Mouse (Mus musculus): ENCODE results near the gene Btg3.
"Not testable (repeated sequence)": the region's sequence is repeated elsewhere in the genome, so short reads cannot be mapped to it uniquely, and the experiment has no call there.

The Btg3 gene

DNA sequence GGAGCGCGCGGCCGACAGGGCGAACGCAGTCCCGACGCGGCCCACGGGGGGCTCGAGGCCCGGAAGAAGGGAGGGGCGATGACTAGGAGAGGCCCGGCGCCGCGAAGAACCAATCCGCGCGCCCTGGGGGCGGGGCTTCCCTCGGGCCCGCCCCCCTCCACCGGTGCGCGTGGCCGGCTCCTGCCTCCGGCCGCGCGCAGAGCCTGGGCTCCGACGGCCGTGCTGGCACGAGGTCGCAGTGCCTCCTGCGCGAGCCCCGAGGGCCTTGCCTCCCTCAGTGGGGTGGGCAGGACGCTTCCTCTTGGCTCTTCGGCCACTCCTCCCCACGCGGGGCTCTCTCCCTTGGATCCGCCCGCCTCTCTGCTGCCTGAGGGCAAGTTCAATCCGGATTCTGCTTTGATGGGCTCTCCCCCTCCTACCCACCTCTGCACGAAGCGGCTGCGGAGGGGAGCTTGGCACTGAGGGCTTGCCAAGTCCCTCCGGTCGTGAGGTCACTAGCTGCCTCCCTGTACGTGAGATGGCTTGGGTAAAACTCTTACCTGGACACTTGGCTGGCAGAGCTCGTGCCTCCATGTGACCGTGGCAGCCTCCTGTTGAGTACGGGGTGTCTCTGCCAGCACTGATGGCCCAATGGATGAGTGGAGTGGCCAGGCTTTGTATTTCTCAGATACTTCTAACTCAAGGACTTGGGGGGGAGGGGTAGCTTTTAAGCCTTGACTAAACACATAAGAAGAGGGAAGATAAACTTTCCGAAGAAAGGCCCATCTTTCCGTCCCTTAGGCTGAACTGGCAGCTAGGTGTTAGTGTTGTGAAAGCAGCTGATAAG is at the start of gene Btg3:
Gene Btg3 (minus strand): TSS at position 448 of the 826 bp plus-strand sequence.
- DNase-seq (ENCODE audit: low spot score in 2 of 2), result peak; percentile 78 to 82

DNA sequence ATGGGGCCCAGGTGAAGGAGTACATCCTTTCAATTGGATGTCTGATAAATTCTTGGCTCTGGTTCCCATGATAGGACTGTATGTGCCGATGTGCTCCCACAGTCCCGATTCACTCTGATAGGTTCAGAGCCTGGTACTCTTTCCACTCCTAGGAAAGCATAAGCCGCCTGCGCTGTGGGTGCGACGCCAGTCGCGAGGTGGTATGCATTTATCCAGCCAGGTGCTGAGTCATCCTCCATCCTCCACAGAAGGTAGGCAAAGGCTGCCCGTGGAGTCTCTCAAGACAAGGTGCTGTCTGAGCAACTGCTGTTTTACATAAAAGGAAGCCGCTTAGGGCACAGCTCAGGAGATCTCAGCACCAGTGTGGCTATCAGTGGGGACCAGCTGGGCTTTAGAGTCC is 40.7 kb upstream of the Btg3 start:
- DNase-seq (ENCODE audit: low spot score in 2 of 2), result no peak

DNA sequence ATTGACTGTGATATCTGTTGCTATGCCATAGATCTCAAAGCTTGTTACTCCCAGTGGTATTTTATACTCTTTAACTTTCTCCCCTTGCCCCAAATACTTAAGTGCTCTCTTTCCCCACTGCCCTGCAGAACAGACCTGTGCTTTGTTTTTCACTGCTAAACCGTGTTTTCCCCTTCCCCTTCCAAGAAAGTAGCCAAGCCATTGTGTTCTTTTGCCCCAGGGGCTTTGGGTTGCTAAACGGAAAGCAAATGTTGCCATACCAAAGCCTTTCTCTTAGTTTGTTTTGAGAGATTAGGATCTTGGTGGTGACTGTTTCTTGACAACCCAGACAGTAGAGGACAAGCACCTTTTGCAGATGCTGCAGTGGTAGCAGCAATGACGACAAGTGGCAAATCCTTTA is 39.5 kb upstream of the Btg3 start:
- no peak for DNase-seq (ENCODE audit: low spot score in 2 of 2)

DNA sequence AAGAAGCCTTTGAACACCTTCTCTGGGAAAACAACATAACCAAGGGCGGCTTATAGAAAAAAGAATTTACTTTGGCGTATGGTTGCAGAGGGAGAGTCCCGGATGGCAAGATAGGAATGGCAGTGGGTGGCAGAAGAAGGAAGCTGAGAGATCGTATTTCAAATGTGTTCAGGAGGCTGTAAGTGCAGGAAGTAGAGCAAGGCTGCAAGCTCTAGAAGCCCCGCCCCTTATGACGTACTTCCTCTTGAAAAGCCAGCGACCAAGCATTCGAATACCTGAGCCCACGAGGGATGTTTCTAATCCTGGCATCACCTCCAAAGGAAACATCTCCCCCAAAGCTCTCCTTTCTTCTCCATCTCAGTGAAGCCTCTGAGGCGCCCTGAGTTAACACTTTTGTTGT is 33.0 kb upstream of the Btg3 start:
- DNase-seq (ENCODE audit: low spot score in 2 of 2), result no peak

DNA sequence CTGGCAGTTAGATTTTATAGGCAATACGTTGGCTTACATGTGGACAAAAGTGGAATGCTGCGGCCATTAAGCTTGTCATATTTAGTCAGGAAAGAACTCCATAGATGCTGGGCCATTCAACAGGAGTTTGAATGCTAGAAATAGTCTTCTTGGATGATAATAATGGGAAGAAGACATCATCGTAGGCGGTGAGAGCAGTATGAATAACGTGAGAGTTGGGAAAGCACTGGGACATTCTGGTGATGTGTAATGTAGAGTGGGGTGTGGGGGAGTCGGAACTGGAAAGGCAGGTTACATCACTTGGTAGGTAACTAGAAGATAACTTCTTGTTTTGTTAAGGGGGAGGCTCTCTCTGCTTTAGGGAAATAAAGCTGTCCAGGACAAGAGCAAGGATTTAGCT is 30.9 kb upstream of the Btg3 start:
- no peak for DNase-seq (ENCODE audit: low spot score in 2 of 2)

DNA sequence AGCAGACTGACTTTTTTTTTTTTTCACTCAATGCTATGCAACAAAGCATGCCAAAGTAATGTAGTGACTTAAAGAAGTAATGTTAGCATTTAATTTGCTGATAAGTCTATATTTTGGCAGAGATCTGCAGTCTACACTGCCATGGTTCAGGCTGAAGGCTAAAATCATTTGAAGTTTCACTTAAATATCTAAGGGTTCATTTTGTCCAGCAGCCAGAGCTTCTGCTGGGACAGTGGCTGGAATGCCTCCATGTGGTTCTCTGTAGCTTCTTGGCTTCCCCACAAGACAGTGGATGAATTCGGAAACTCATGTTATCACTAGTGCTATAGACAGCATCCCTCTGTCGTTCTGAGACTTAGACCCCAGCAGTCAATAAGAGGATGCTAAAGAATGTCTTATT is 29.7 kb upstream of the Btg3 start:
- DNase-seq (ENCODE audit: low spot score in 2 of 2), result no peak

DNA sequence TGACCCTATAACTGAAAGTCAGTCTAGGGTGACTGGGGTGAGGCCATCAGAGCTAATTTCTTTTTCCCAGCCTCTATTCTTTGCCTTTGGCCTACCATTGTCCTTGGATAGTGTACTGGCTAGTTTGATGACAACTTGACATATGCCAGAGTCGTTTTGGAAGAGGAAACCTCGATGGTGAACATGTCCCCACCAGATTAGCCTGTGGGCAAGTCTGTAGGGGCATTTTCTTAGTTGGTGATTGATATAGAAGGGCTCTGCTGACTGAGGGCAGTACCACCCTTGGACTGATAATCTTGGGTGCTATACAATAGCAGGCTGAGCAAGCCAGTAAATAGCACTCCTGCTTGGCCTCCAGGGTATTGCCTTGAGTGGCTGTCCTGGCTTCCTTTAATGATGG is 25.3 kb upstream of the Btg3 start:
- DNase-seq (ENCODE audit: low spot score in 2 of 2), result no peak

DNA sequence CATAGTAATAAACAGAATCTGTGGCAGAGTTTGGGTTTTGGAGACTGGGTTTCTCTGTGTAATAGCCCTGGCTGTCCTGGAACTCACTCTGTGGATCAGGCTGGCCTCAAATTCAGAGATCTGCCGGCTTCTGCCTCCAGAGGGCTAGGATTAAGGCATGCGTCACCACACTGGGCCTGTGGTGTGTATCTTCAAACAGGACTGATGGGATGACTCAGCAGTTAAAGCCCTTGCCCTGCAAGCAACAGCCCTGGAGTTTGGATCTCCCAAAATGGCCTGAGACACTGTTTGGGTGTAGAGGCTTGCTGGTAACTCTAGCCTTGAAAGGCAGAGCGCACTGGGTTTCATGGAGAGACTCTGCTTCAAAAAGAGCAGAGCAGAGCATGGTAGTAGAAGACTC is 22.4 kb upstream of the Btg3 start:
- DNase-seq (ENCODE audit: low spot score in 2 of 2), result no peak

DNA sequence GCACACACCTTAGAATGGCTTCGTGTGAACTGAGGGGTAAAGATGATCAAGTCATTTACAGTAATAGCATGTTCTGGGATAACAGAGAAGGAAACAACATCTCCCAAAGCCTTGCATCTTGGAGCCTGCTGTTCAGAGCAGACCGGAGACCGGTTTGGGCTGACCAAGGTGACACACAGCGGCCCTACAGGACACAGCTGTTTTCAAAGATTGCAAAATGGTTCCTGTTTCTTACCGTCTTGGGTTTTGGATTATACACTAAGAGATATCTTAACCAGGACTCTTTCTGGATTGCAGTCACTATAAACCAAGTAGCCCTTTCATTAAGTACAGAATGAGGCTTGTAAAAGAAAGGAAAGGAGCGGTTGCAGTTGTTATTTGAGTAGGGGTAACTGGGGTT is 21.7 kb upstream of the Btg3 start:
- DNase-seq (ENCODE audit: low spot score in 2 of 2), result no peak

DNA sequence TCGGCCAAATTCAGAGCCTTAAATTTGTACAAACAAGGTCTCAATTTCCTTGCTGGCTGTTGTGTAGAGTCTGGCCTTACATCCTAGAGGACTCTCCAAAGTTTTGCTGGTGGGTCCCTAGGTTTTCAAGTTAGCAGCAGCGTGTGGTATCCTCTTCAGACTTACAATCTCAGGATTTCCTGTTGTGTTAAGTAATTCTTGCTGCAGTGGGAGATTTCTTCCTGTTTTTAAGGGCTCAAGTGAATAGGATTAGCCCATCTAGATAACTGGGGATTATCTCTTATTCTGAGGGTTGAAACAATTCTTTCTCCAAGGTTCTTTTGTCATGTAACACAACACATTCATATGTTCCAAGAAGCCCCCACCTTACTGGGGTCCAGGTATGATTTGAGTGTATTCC is 14.4 kb upstream of the Btg3 start:
- no peak for DNase-seq (ENCODE audit: low spot score in 2 of 2)

DNA sequence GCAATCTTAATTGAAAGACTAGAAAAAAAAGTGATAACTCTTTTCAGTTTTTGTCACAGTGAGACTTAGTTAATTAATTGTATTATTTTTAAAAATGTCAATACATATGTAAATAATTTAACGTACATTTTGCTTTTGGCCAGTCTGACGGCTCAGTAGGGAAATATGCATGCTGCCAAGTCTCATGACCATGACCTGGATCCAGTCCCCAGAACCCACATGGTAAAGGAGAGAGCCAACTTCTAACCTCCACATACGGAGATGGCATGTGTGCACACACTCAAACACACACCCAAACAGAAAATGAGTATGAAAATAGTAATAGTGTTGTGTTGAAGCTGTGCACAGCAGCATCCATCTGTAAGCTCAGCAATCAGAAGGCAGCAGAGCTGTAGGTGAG is 13.0 kb upstream of the Btg3 start:
- no peak for DNase-seq (ENCODE audit: low spot score in 2 of 2)

DNA sequence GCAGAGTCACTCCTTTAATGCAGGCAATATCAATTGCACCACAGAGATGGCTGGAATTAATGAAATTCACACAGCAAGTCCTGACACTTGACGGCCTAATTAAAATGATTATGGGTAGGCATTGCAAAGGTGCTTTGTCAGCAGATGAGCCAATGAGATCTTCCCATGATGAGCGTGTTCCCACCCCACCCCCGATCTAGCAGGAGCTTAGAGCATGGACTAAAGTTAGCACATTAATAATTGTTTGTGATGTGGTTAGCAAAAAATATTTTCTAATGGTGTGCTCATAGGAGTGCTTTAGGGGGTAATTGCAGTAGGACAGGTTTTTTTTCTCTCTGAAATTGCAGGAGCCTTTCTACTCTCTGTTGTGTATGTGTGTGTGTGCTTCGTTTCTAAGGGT is 12.1 kb upstream of the Btg3 start:
- DNase-seq (ENCODE audit: low spot score in 2 of 2), result no peak

DNA sequence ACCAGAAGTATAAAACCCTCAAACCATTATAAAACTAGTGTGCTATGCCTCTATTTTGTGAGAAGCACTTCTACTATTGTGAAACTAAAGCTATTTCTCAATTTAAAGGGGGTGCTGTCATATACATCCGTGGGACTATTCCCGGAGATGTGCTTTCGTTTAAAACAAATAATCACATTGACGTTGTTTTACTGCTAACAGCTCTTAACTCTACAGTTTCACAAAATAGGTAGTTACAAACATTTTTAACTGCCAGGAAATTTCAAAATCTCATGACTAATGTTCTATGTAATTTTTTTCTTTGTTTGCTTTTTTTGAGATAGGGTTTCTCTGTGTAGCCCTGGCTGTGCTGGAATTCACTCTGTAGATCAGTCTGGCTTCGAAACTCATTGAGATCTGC is 1.5 kb upstream of the Btg3 start:
- no peak for DNase-seq (ENCODE audit: low spot score in 2 of 2)

DNA sequence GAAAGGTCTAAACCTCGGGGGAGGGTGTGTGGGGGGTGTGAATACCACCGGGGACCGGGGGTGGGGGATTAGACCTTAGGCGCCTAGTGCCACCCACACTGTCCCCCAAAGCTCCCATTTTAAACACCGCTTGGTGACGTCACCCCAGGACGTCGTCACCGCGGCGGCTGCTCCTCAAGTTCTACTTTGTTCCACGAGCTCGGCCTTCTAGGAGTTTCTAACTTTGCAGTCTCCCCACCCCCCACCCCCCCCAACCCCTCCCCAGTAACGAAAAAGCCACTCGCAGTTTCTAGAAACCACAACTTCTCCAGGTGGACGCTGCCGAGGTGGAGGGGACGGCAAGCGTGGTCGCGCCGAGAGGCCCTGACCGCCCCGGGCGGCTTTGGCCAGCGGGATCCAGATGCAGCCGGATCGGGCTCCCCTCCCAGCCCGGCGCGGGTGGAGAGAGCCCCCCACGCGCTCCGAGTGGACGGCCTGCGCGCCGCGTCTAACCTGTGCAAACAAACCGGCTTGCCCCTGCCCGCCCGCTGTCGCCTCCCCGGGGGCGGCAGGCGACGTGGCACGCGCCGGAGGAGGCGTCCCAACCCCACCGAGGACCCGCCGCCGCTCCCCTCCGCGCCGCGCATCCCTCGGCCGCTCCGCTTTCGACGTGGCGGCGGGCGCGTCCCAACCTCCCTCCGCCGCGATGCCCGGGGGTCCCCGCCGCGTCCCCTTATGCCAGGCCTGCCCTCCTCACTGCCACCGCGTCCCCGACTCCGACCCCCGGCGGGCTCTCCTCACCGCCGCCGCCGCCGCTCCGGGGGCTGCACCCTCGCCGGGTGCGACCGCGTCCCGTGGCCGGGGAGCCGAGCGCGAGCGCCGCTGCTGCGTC is 936 bp downstream of the Btg3 start:
- peak; percentile 24 to 50 for DNase-seq (ENCODE audit: low spot score in 2 of 2)

DNA sequence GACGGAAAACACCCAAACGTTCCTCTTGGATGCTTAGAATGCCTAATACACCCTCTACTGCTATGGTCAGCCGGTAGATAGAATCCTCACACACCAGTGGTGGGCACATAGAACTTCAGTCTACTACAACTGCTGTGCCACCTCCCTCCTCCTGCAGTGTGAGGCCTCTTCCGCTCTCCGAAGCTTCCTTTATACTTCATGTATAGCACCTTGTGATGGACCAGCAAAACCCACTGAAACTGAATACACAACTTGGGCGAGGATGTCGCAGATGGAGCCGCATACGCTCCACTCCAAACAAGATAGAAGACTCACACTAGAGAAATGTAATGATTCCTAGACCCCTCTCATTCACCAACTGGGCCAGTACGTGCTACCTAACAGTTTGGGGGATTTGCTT is 1.8 kb downstream of the Btg3 start:
- DNase-seq (ENCODE audit: low spot score in 2 of 2), result peak in 1 of 2 experiments; percentile 15

DNA sequence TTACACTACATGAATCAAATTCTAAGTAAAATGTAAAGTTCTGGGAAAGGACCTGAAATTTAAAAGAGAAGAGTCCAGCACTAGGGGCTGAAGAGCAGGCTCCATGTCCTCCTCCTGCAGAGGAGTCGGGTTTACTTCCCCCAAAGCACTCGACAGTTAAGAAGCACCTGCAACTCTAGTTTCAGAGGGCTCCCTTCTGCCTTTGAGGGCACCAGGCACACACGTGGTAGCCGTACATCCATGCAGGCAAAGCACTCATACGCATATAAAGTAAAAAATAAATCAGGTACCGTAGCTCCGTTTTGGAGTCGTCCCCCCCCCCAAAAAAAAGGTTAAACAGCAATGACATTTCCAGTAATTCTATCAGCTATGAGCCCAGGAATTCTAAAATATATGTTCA is 3.2 kb downstream of the Btg3 start:
- DNase-seq (ENCODE audit: low spot score in 2 of 2), result no peak

DNA sequence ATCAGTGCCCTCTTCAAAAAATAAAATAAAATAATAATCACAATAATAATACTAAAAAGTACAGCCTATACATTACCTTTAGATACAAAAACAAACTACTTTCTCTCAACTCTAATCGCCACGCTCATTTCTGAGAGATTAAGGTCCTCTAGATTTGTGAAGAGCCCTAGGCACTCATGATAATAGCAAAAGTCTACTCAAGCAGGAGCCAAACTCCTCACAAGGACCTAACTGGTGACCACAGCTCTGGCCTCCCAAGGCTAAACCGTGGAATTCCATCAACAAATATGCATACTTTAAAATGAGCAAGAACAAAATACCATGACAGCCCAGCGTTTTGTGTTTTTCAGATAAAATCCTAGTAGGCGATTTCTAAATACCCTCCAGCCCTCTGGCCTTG is 4.2 kb downstream of the Btg3 start:
- DNase-seq (ENCODE audit: low spot score in 2 of 2), result no peak

DNA sequence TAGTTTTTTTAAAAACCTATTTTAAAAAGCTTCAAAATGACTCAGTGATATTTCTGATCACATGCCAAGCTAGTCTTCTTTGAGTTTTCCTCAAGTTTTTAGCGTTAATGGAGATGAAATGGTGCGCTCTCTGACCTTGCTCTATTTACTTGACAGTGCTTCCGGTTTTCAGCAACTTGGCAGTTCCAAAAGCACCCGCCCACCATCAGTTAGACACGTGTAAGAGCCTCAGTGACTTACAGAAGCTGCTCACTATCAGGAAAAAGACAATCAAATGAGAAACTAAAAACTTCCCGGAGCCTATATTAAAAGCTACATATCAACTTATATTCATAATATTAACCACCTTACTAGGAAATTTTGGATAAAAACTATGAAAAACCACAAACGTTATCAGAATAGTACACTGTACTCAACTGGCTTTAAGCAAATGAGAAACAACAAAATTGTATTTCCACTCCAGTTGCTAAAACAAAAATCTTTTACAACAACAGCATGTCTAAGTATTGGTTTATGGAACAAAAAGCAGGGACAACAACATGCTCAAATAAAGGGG is 5.4 kb downstream of the Btg3 start:
- DNase-seq (ENCODE audit: low spot score in 2 of 2), result no peak

DNA sequence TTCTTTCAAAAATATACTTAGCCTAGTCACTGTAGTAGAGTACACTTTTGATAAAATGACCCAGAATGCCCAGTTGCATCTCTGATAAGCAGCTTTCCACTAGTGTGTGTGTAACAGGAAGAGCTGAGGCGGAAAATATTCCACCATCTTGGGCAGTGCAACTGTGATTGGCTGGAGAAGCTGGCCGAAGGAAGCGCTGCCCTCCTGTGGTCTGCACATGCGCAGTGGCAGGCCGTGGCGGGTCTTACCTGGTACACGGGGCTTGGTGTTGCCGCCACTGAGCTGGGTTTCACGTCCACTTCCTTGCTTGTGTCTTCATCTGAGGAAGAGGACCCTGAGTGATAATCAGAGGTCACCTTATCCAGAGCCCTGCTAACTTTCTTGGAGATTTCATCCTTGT is 12.4 kb downstream of the Btg3 start:
- not testable (repeated sequence) for DNase-seq (ENCODE audit: low spot score in 2 of 2)

DNA sequence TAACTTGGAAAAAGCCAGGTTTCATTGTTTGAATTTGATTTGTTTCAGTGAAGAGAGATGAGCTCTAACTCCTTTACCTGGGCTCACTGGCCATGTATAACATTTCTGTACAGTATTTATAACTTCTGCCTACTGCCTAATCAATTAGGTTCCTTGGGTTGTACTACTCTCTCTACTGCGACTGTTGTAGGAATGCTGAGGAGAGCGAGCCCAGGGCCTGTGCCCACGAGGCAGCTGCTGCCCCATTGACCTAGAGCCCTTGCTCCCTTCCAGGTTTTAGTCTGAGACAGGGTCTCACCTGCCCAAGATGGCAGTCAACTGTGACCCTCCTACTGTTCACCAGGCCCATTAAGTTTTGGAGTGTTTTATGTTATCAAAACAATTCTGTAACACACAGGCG is 15.5 kb downstream of the Btg3 start:
- DNase-seq (ENCODE audit: low spot score in 2 of 2), result no peak

DNA sequence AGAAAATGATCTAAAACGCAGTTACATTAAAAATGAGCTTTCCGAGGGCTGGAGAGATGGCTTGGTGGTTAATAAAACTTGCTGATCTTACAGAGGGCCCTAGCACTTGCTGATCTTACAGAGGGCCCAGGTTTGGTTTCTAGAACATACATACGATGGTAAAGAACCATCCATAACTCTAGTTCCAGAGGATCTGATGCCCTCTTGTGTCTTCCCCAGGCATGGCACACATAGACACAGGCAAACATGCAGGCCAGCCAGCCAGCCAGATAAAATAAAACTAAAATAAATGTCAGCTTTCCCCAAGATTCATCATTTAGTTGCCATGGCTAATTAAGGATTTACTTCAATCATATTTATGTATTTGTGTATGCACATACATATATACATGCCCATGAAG is 19.2 kb downstream of the Btg3 start:
- DNase-seq (ENCODE audit: low spot score in 2 of 2), result no peak

DNA sequence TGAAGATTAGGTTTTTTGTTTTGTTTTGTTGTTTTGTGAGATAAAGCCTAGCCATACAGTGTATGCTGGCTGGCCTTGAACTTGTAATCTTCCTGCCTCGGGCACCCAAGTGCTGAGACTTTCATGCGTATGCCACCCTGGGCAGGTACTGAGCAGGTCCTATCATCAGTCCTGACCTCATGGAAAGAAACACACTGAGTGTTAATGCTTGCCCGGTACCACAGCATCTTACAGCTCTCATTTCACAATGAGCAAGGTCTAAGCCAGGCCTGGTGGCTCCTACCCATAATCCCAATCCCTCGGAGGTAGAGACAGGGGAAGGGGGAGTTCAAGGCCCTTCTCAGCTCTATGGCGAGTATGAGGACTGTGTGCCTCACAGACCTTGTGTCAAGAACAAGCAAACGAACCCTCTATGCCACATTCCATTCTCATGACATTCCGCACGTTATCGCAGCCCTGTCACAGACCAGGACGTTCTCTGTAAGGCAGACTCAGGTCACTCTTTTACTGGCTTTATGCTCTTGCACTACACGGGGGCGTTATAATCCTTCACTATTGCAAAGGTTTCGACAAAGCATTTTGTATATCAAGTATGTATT is 29.6 kb downstream of the Btg3 start:
- DNase-seq (ENCODE audit: low spot score in 2 of 2), result no peak

Data from frontal cortex, postnatal 10 days (tissue).